Mouse (Mus musculus) erythroblast, adult 5-6 weeks (primary cell): ENCODE data around the gene Atg16l2. TPM values are rescaled to one million over a fixed set of nuclear protein-coding genes. Genes with fewer than 3 reads are reported as not detected.
A peak's percentile ranks its signal among the peaks of the same experiment; 100 is the strongest.

ENCODE experiments used
- ATAC-seq: replicated peaks from 2 replicates; pipeline ENCODE4 v1.8.0; 2016; ENCODE audit warnings: moderate number of reproducible peaks, mild to moderate bottlenecking, moderate TSS enrichment, inconsistent platforms; ENCODE audit not compliant: poor library complexity, low FRiP score, severe bottlenecking
- total RNA-seq, 2 experiments: library from RNA; stranded (forward) in 1 of 2; stranded (reverse) in 1 of 2; fragments of 150-400 nt in 1 of 2; fragments of 200-764, 138-1000 nt in 1 of 2; gene quantifications; 2 replicates each; pipeline versions ENCODE4 v1.2.3 to v1.2.4; 2015 to 2017; ENCODE audit warnings: low replicate concordance in 2 of 2

Atg16l2 gene
- total RNA-seq, 2 experiments from 2014 or later: 1.2 to 1.7 TPM

- ATAC-seq: no peak
Measured at GRCm38 (mm10) chr7:101253071-101253470, 49.0 kb downstream of the Atg16l2 start.

- no peak for ATAC-seq
Measured at GRCm38 (mm10) chr7:101249173-101249572, 52.9 kb downstream of the Atg16l2 start.

- ATAC-seq: no peak
Measured at GRCm38 (mm10) chr7:101248760-101249159, 53.3 kb downstream of the Atg16l2 start.

- no peak for ATAC-seq
Measured at GRCm38 (mm10) chr7:101236712-101237473, 65.2 kb downstream of the Atg16l2 start.

- no peak for ATAC-seq
Measured at GRCm38 (mm10) chr7:101232716-101233115, 69.3 kb downstream of the Atg16l2 start.

- no peak for ATAC-seq
Measured at GRCm38 (mm10) chr7:101231458-101231857, 70.6 kb downstream of the Atg16l2 start.

GRCm38 (mm10) chr7:101229336-101229735 is 72.7 kb downstream of the Atg16l2 start:
- peak; percentile 39; the same call in 1 of the 2 replicates for ATAC-seq

- no peak for ATAC-seq
Measured at GRCm38 (mm10) chr7:101223501-101223900, 78.5 kb downstream of the Atg16l2 start.

- no peak for ATAC-seq
Measured at GRCm38 (mm10) chr7:101216724-101217123, 85.3 kb downstream of the Atg16l2 start.

- no peak for ATAC-seq
Measured at GRCm38 (mm10) chr7:101213515-101214263, 88.4 kb downstream of the Atg16l2 start.

Other genes with a start within 250 kb of the Atg16l2 start
- gene Fchsd2, start 209.4 kb downstream of the Atg16l2 start, total RNA-seq (2015; ENCODE audit: low replicate concordance): 6.7 and 7.3 TPM in 2 replicates
- 3.1 and 12.8 TPM in 2 replicates for gene Fchsd2, start 209.4 kb downstream of the Atg16l2 start, total RNA-seq (2017; ENCODE audit: low replicate concordance)
- 37.4 and 49.8 TPM in 2 replicates for gene Stard10, start 14.8 kb upstream of the Atg16l2 start, total RNA-seq (2015; ENCODE audit: low replicate concordance)
- 24.4 and 39.0 TPM in 2 replicates for gene Stard10, start 14.8 kb upstream of the Atg16l2 start, total RNA-seq (2017; ENCODE audit: low replicate concordance)
- gene Arap1, start 45.8 kb upstream of the Atg16l2 start, total RNA-seq (2015; ENCODE audit: low replicate concordance): 24.2 and 26.5 TPM in 2 replicates
- gene Arap1, start 45.8 kb upstream of the Atg16l2 start, total RNA-seq (2017; ENCODE audit: low replicate concordance): 8.3 and 24.5 TPM in 2 replicates
- gene Gm45837, start 108.6 kb upstream of the Atg16l2 start, total RNA-seq (2015; ENCODE audit: low replicate concordance): 5.0 TPM in 1 of 2 replicates, not detected in the other
- gene Gm45837, start 108.6 kb upstream of the Atg16l2 start, total RNA-seq (2017; ENCODE audit: low replicate concordance): not detected in 2 replicates
- 17.5 and 18.6 TPM in 2 replicates for gene Pde2a, start 119.4 kb upstream of the Atg16l2 start, total RNA-seq (2015; ENCODE audit: low replicate concordance)
- gene Pde2a, start 119.4 kb upstream of the Atg16l2 start, total RNA-seq (2017; ENCODE audit: low replicate concordance): 13.0 and 16.4 TPM in 2 replicates